Mouse (Mus musculus) kidney, embryonic 15.5 days (tissue): Measurements from ENCODE around the gene Il13. TPM values are rescaled to one million over a fixed set of nuclear protein-coding genes. Genes with fewer than 3 reads are reported as not detected.

Experiments
- polyA plus RNA-seq: library from polyadenylated mRNA; unstranded; fragments of >200 nt; fragmentation: Nextera tagmentation; extraction: Ambion mirVana; gene quantifications from 2 replicates; pipeline ENCODE4 v1.2.1, GENCODE M21; 2015

Gene Il13
- polyA plus RNA-seq, 1 experiment from 2014 or later, result not detected

Other genes starting within 250 kb of the Il13 start
- gene Leap2, start 211.5 kb downstream of the Il13 start, polyA plus RNA-seq, result 0.32 and 0.46 TPM in 2 replicates
- 629 and 653 TPM in 2 replicates for gene Uqcrq, start 203.9 kb downstream of the Il13 start, polyA plus RNA-seq
- gene Gdf9, start 203.7 kb downstream of the Il13 start, polyA plus RNA-seq, result 2.2 and 2.3 TPM in 2 replicates
- gene Gm10447, start 177.6 kb downstream of the Il13 start, polyA plus RNA-seq, result not detected in 2 replicates
- 1.7 and 2.3 TPM in 2 replicates for gene Shroom1, start 177.5 kb downstream of the Il13 start, polyA plus RNA-seq
- gene Gm9837, start 164.2 kb downstream of the Il13 start, polyA plus RNA-seq, result not detected in 2 replicates
- not detected in 2 replicates for gene Gm9945, start 154.5 kb downstream of the Il13 start, polyA plus RNA-seq
- gene Sowaha, start 154.4 kb downstream of the Il13 start, polyA plus RNA-seq, result 0.23 and 0.32 TPM in 2 replicates
- 21.9 and 25.6 TPM in 2 replicates for gene Sept8, start 115.4 kb downstream of the Il13 start, polyA plus RNA-seq
- gene Kif3a, start 67.3 kb downstream of the Il13 start, polyA plus RNA-seq, result 65.6 and 68.6 TPM in 2 replicates
- 1.2 and 1.3 TPM in 2 replicates for gene Il4, start 16.0 kb downstream of the Il13 start, polyA plus RNA-seq
- gene Rad50, start 72.6 kb upstream of the Il13 start, polyA plus RNA-seq, result 27.2 and 27.7 TPM in 2 replicates
- gene Il5, start 86.1 kb upstream of the Il13 start, polyA plus RNA-seq, result not detected in 2 replicates
- 12.6 and 15.3 TPM in 2 replicates for gene Irf1, start 135.3 kb upstream of the Il13 start, polyA plus RNA-seq
- 0.23 TPM in 1 of 2 replicates, not detected in the other for gene Gm17334, start 138.5 kb upstream of the Il13 start, polyA plus RNA-seq
- gene Gm12216, start 224.6 kb upstream of the Il13 start, polyA plus RNA-seq, result 1.3 and 1.6 TPM in 2 replicates